Mouse (Mus musculus) layer of hippocampus, adult 2 months (tissue): Measurements from ENCODE around the gene Rgs9bp. TPM values are rescaled to one million over a fixed set of nuclear protein-coding genes. Genes with fewer than 3 reads are reported as not detected.

Experiments
- DNase-seq, 2 experiments: peaks; one replicate each; pipeline ENCODE4 v3.0.0; 2022; ENCODE audit warnings: low spot score in 2 of 2
- H3K27ac ChIP-seq: fragments of 200-600 bp; 2 replicates; pipeline ENCODE4 v1.8.1; 2022
- H3K4me3 ChIP-seq: fragments of 200-600 bp; 2 replicates; pipeline ENCODE4 v1.8.1; 2022; ENCODE audit warnings: mild to moderate bottlenecking
- CTCF ChIP-seq: fragments of 200-600 bp; conservative IDR thresholded peaks from 2 replicates; pipeline ENCODE4 v1.8.1; 2022; ENCODE audit warnings: antibody characterized with exemption, mild to moderate bottlenecking, moderate library complexity
- total RNA-seq, 2 experiments: library from RNA; stranded (reverse); gene quantifications; 2 replicates each; pipeline ENCODE4 v1.2.3; 2021

The Rgs9bp gene
- total RNA-seq, 2 experiments from 2014 or later, result 0.34 to 0.51 TPM

GRCm38 (mm10) chr7:35564067-35564865 is 21.1 kb downstream of the Rgs9bp start:
- DNase-seq, result no peak
- TF ChIP-seq CTCF, result no peak
- no peak overlapping the region for H3K4me3 ChIP-seq
- H3K27ac ChIP-seq, result no peak overlapping the region

- no peak for TF ChIP-seq CTCF
- Histone ChIP-seq H3K27ac (no peak overlapping the region), H3K4me3 (no peak overlapping the region)
- DNase-seq, result no peak
These were observed 22.3 kb downstream of the Rgs9bp start for GRCm38 (mm10) chr7:35563071-35563470.

- no peak for DNase-seq
- H3K27ac ChIP-seq, result no peak overlapping the region
- no peak overlapping the region for H3K4me3 ChIP-seq
- no peak for TF ChIP-seq CTCF
These were observed 25.5 kb downstream of the Rgs9bp start for GRCm38 (mm10) chr7:35559838-35560237.

GRCm38 (mm10) chr7:35558681-35559080 is 26.7 kb downstream of the Rgs9bp start:
- Histone ChIP-seq H3K27ac (no peak overlapping the region), H3K4me3 (no peak overlapping the region)
- no peak for DNase-seq
- no peak for TF ChIP-seq CTCF

- Histone ChIP-seq H3K4me3 (no peak overlapping the region), H3K27ac (no peak overlapping the region)
- DNase-seq, result no peak
- TF ChIP-seq CTCF, result no peak
These were observed 27.8 kb downstream of the Rgs9bp start for GRCm38 (mm10) chr7:35557577-35557976.

- no peak overlapping the region for H3K27ac ChIP-seq
- no peak for TF ChIP-seq CTCF
- DNase-seq, result no peak
- H3K4me3 ChIP-seq, result no peak overlapping the region
These were observed 28.5 kb downstream of the Rgs9bp start for GRCm38 (mm10) chr7:35556905-35557304.

- TF ChIP-seq CTCF, result no peak
- H3K4me3 ChIP-seq, result peak within 1 kb of the TSS; percentile 83
- no peak for DNase-seq
- H3K27ac ChIP-seq, result peak within 1 kb of the TSS; percentile 95
These were observed 29.2 kb downstream of the Rgs9bp start, which contains the start of gene Nudt19 for GRCm38 (mm10) chr7:35556205-35556603. Nudt19 (minus strand) TSS chr7:35556304.

- Histone ChIP-seq H3K4me3 (peak overlapping the region; percentile 83), H3K27ac (peak overlapping the region; percentile 95)
- DNase-seq, result peak; percentile 89 to 92
- no peak for TF ChIP-seq CTCF
These were observed 29.9 kb downstream of the Rgs9bp start for GRCm38 (mm10) chr7:35555224-35556204.

- TF ChIP-seq CTCF, result no peak
- Histone ChIP-seq H3K4me3 (peak overlapping the region; percentile 83), H3K27ac (peak overlapping the region; percentile 95)
- peak; percentile 26 to 50 for DNase-seq
These were observed 30.7 kb downstream of the Rgs9bp start for GRCm38 (mm10) chr7:35554605-35555175.

- Histone ChIP-seq H3K4me3 (peak overlapping the region; percentile 83), H3K27ac (peak overlapping the region; percentile 95)
- peak; percentile 73 for TF ChIP-seq CTCF
- peak; percentile 21 to 26 for DNase-seq
These were observed 31.4 kb downstream of the Rgs9bp start for GRCm38 (mm10) chr7:35553751-35554604.

GRCm38 (mm10) chr7:35545881-35546280 is 39.5 kb downstream of the Rgs9bp start:
- TF ChIP-seq CTCF, result peak; percentile 93

GRCm38 (mm10) chr7:35537562-35537961 is 47.8 kb downstream of the Rgs9bp start, which contains the start of gene Tdrd12:
Tdrd12 (minus strand) TSS chr7:35537745.
- peak; percentile 47 for TF ChIP-seq CTCF
- H3K4me3 ChIP-seq, result no peak within 1 kb of the TSS
- no peak within 1 kb of the TSS for H3K27ac ChIP-seq
- no peak for DNase-seq

More at GRCm38 (mm10) chr7:35545881-35546280, 39.5 kb downstream of the Rgs9bp start:
- Histone ChIP-seq H3K4me3 (no peak overlapping the region), H3K27ac (no peak overlapping the region)
- peak; percentile 59 to 60 for DNase-seq
